Mouse (Mus musculus) kidney, postnatal 36 days (tissue): ENCODE results near the gene Gm4969.
"Not testable (repeated sequence)": the region's sequence is repeated elsewhere in the genome, so short reads cannot be mapped to it uniquely, and the experiment has no call there.

Experiments
- DNase-seq, 2 experiments: peaks; one replicate each; pipeline ENCODE4 v3.0.0; 2021 to 2022; ENCODE audit warnings: mixed read lengths in 2 of 2

The Gm4969 gene

DNA sequence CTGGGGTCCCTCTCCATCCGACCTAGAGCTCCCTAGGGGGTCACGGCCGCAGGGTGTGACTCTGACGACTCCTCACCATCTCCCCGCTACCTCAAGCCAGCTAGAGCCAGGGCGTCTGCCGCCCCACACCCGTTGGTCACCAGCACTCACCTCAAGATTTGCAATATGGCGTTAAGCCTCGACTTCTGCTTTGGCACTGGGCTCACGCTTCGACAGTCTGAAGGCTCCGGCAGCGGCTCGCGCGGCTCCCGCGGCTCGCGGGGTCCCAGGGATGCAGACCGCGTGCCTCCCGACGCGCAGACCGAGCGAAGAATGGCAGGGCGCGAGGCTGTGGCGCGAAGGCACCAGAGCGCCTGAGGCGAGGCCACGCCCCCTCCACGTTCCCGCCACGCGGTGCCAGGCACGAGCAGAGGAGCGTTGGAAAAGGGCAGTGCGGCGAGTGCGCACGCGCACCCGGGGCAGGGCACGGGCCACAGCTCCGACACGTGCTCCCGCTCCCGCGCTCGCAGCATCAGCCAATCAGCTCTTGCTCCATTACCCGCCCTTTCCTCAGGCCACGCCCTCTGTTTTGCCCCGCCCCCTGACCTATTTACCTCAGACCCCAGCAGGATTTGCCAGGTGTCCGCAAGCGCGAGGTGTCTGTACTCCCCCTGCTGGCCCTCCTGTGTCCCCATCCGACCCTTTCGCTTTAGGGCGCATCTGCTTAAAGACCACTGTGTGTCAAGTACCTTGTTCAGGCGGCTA lies at the start of gene Gm4969:
Gm4969 (minus strand) TSS at position 341 of the 744 bp plus-strand sequence.
- DNase-seq, result peak; percentile 62 to 72

DNA sequence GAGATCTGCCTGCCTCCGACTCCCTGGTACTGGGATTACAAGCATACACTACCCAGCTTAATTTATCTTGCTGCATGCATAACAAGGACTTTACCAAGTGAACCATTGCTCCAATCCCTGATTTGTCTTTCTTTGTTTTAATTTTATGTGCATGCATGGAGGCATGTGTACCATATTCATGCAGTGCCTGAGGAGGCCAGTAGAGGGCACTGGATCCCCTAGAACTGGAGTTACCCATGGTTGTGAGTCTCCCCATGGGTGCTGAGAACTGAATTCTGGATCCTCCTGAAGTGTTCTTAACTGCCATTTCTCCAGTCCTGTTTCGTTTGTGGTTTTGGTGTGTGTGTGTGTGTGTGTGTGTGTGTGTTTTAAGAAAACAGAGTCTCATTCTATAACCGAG lies 48.8 kb upstream of the Gm4969 start:
- no peak for DNase-seq

DNA sequence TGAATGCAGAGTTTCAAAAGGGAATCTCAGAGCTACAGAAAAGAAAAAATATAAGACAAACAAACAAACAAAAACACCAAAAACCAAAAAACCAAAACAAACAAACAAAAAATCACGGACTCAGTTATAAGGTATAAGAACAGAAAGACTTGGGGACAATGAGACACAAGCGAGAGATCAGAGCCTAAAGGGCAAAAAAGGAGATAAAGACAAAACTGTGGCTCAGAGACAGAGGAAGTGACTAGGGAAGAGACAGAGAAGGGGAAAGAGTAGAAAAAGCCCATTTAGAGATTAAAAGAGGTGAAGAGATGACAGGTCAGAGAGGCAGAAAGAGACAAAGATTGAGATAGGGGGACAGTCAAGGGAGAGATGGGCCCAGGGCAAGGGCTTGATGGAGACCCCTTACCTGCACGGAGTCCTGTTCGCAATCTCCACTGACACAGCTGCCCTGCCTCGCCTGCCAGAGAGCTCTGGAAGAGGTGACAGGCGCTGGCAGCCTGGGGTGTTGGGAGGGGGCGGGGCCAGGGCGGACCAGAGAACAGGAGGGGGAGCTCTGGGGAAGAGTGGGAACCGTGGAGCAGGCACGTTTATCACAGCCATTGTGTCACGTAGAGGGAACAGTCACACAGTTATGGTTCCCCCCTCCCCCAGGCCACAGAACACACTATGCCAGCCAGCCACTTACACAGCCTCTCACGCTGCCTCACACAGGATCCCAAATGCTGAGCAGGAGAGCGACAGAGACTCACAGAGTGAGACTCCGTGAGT lies 47.7 kb upstream of the Gm4969 start, which contains the start of gene Gipr:
Gipr (minus strand) TSS at position 472 of the 768 bp plus-strand sequence.
- no peak for DNase-seq

DNA sequence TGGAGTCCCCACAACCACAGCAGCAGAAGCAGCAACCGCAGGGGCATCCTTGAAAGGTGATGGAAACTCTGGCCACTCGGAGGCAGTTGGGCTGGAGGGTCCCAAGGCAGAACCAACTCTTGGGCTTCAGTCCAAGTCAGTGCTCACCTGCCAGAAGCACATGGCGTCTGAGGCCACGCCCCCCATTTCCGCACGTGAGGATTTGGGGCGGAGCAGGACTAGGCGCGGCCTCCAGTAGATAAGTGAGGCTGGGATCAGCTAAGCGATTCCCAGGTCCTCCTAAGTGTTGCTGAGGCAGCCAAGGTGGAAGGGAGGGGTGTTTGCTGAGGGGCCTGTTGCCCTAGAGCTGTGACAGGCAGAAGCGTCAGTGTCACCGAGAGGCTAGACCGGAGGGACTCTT lies 46.8 kb upstream of the Gm4969 start:
- DNase-seq, result no peak

DNA sequence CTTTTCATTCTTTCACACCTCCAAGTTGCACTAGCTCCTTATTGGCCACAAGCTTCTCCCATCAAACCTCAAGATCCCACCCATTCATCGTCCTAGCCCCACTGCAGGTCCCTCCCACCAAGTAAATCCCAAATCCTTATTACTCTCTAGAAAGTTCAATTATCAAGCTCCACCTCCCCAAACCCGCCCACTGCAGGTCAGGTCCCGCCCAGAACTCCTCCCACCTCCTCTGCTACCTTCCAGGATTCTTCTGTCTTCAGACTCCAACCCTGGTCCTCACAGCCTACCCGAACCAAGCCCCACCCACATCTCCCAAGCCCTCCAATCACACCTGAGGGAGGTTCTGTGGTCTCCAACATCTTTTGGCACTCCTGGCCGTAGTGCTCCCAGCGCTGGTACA lies 46.0 kb upstream of the Gm4969 start:
- peak; percentile 13 to 56 for DNase-seq

DNA sequence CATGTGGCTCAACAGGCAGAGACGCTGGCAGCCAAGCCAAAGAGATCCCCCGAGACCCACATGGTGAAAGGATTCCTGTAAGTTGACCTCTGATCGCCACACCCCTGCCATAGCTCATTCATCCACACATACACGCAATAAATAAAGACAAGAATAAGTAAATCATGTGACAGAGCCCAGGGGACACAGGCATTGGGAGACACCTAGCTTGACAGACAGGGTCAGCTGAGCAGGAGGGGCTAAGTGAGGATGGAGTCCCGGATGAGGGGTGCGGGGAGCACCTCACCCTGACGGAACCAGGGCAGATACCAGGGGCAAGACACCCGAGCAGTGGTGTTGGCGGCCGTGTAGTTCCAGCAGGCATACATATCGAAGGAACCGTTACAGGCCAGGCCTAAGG lies 45.6 kb upstream of the Gm4969 start:
- no peak for DNase-seq

DNA sequence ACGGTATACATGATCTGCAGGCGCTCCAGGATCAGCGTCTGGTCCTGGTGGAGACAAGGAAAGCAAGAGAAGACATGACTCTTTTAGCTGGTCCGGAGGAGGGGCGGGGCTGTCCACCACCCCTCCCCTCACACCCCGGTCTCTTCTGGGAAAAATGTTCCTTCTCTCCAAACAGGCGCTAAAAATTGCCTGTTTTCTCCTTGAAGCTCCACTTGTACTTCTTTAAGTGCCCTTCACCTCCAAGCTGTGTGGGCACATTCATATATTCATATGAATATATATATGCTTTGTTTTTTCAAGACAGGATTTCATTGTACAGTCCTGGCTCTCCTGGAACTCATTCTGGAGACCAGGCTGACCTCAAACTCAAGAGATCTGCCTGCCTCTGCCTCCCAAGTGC lies 44.8 kb upstream of the Gm4969 start:
- no peak for DNase-seq

DNA sequence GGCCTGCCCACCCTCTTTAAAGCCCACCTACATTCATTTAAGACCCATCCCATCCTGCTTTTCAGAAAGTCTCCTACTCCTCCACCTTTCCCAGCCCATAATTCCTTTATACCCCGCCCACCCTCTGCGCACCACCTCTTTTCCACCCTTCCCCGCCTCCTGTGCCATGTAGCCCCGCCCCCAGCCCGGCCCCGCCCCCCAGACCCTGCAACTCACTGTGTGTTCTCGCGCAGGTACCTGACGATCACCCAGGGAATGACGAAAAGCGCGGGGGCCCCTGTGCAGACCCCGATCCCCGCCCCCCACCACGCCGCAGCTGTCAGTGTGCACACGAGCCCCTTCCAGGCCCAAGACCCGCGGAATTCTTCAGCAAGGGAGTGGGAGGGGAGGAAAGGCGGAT lies 41.9 kb upstream of the Gm4969 start:
- DNase-seq, result peak; percentile 16 to 58

DNA sequence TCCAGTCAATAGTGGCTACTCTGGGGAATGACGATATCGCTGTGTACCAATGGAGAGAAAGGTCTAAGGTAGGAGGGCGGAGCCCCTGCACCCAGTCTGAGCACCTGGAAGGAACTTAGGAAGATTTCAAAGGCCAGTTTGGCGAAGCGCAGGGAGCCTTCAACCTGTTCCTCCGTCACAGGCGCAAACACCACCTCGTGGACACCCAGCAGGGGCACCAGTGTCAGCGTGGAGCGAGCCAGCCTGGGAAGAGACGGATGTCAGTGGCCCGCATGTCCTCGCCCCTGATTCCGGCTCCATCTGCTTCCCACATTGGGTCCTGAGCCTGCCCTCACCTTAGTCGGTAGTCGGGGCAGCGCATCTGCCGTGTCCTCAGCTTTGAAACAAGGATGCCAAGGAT lies 41.2 kb upstream of the Gm4969 start:
- DNase-seq, result no peak

DNA sequence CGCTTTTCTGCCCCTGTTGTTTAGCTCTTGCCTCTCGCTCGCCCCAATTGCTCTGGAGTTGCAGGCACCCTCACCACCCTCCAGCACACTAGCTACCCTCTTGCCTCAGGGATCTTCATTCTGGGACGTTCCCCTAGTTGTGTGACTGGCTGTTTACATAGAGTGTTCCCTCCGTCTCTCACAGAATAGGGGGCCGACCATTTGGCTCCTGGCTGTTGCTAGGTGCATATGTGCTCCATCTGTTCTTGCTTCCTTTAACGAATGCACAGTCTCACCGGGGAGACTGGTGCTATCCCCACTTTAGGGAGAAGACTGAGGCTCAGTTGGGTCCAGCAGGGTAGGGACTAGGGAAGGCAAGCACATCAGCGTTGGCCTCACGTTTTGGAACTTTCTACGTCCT lies 40.4 kb upstream of the Gm4969 start:
- DNase-seq, result no peak

DNA sequence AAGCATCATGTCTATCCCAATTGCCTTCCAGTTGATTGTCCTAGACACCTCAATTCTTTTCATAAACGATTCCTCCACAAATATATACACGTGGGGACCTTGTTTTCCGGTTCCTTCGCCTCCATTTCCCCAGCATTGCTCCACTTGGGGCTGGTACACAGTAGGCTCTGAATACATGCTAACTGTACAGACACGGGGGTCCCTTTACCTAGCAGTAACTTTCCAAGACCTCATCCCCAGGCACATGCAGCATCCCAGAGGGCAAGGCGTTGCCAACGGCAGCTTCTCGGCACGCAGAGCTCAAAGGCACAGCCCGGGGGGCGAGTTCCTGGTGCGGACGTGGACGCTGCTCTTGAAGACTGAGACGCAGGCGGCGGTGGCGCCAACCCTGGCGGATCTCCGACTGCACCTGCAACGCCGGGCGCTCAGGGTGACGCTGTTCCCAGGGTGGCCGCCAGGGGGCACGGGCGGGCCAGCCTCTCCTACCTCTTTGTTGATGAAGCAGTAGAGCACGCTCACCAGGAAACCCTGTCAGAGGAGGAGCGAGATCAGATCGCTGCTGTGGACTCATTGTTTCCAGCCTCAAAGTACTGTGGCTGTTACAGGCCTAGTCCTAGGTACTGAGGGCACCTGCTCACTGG lies 39.1 kb upstream of the Gm4969 start:
- peak; percentile 92 to 96 for DNase-seq

DNA sequence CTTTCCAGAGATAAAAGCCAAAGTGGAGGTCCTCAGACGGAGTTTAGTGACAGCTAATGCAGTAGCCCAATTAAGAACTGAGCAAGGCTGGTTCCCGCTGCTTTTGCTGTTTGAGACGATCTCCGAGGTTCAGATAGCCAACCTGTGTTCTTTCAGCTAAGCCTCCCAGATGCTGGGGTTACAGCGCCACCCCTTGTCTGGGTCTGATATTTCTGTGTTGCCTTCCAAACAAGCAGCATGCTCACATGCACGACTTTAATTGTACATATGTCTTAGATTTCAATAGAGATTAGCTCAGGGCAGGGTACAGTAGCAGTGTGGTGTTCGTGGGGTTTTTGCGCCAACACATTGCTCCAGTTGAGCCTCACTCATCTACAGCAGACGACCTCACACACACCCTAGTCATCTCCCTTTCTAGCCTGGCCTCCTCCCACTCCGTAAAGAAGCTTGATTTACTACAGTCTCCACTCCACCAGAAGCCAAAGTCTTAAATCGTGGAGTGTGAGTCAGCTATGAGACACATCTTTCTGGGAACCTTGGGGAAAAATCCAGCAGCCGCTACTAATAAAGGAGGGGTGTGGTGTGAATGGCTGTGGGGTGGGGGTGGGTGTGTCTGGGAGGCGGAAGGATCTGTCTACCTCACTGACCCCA lies 37.8 kb upstream of the Gm4969 start:
- peak in 1 of 2 experiments; percentile 43 for DNase-seq

DNA sequence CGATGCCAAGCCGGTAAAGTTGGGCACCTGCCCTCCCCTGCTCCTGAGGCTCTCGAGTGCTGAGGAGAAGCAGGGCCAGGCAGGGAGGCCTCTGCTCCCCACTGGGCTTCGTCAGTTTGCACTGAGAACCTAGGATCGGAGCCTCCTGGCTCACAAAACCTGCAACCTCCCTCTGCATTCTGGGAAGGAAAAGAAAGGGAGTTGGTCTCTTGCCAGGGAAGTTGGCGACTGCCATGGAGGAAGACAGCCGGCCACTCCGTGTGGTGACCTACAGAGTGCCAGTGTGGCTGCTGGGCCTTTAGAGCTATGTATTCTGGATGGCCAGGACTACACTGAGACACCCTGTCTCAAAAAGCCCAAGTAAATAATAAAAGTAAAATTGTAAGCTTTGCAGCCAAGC lies 36.6 kb upstream of the Gm4969 start:
- DNase-seq, result no peak

DNA sequence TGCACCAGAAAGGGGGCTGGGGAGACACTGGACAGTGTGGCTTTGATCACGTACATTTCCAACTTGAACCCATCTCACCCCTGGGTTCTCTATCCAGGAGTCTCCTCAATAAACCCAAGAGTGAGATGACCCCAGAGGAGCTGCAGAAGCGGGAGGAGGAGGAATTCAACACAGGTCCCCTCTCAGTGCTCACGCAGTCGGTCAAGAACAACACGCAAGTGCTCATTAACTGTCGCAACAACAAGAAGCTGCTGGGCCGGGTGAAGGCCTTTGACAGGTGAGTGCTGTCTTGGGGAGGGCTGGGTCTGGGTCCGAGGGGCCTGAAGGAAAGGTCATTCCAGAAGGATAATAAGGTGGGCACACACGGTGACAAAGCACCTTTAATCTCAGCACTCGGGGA lies 33.0 kb upstream of the Gm4969 start:
- not testable (repeated sequence) for DNase-seq

DNA sequence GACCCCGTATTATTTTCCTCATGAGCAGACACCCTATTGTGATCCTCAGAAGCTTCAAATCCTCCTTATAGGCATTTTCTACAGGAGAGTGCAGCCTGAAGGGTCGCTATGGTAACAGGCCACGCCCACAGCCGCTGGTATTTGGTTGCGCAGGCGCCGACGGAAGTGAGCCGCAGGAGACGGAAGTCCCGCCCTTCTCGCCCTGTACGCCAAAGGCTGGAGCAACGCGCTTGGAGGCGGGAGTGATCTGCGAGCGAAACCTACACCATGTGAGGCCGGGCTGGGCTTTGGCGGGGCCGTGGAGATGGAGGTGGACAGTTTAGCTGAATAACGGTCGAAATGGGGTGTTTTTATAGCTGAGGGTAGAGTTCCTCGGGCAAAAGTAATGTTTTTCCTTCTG lies 31.5 kb upstream of the Gm4969 start, which contains the start of gene Snrpd2:
Snrpd2 (plus strand) TSS at position 97 of the 400 bp plus-strand sequence.
- peak; percentile 98 to 100 for DNase-seq

DNA sequence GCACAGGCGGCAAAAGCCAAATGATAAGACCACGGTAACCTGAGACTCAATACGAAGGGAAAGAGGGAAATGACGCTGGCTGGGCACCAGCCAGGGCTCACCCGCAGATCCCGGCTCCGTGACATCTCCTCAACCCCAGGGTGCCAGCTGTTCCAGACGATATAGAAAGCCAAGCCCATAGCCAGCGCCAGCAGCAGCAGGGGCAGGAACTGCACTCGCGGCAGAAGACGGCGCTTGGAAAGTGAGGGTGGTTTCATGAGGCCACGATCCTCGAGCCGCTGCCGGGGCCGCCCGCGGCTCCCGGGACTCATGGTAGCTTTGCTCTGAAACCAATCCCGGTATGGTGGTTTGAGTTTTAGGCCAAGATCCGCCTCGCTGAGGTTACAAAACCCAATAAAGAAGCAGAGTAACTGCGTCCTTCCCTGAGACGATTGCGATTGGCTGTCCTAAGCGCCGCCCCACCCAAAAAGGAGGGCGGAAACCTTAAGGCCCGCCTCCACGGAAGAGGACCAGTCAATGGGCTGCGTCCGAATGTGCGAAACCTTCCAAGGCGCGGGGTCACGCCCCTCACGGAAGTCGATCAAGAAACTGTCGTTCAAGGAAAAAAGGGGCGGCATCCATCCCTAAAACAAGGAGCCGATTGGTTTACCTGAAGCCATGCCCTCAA lies 30.8 kb upstream of the Gm4969 start, which contains the start of gene Qpctl:
Qpctl (minus strand) TSS at position 417 of the 667 bp plus-strand sequence.
- DNase-seq, result peak; percentile 99 to 100

DNA sequence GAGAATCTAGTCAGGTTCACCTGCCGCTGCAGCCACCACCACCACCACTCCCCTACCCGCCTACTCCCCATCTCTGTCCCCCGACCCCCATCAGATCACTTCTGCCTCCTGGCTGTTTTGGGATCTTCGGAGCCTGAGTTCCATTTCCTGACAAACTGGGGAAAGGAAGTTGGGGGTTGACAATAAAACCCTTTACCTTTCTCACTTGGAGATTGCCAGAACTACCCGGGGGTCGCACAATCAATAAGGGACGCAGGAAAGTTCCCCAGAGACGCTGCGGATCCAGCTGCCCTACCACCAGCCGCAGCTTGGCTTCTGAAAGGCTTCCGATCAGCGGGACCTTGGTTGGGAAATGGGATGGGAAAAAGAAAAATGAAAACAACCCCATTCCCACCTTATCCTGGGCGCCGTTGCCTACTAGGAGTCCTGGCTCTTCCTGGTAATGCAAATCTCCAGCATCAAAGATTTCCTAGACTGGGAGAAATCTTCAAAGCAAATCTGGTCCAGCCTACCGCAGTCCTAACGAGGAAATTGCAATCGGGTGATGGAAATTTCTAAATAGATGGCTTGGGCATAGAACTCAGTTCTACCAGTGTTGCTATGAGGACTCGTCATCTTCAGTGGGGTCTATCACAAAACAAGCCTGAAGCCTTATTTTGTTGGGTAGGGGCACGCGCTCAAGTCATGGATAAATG lies 30.2 kb upstream of the Gm4969 start:
- no peak for DNase-seq

DNA sequence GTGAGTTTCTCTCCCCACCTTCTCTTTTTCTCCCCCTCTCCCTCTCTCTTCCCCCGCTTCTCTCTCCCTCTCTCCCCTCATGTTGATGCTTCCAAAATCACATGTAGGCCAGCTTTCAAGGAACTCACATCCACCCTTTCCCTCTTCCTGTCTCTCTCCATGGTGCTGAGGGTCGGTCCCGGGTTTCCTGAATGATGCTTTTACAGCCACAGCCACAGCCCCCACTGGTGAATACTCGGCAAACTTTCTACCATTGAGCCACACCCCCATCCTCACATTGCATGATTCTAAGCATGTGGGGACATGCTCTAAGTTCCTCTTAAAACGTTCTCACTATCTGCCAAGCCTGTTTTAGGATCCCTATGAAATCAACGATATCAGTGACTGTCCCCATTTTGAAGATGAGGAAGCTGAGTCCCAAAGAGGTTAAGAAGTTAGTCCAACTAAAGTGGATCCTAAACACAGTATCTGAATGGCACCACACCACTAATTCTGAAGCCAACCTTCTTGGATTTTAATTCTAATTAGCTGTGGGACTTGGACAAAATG lies 29.4 kb upstream of the Gm4969 start:
- no peak for DNase-seq

DNA sequence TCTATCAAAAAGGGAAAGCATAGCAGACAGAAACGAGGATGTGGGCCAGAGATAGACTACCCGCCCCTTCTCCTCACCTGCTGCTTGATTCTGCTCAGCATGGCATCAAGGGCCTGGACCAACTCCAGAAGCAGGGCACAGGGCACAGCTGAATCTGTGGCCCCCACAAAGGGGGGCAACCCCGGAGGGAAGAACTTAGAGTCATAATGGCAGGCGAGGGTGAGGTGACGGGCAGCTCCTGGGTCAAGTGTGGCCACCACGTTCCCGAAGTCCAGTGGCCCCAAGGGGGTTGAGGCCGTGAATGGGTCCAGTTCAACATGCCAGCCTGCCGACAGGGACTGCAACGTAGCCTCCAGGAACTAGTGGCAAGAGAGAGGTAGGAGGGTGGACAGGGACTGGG lies 28.6 kb upstream of the Gm4969 start:
- no peak for DNase-seq

DNA sequence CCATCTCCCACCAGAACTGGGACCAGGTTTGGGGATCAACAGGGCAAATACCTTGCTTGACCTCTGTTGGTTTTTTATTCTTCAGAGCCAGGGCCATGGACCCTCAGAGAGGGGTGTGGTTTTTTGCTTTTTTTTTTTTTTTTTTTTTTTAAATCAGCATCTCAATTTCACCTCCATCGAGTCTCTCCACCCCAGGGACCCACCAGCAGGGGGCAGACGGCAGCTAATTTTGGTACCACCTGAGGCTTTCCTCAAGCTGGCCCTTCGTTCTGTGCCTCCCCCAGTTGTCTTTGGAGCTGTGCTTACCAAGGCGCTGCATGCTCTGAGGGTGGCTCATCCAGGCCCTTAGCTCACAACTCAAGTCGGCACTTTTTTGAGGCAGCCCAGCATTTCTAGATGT lies 19.2 kb upstream of the Gm4969 start:
- DNase-seq, result peak; percentile 49 to 83

DNA sequence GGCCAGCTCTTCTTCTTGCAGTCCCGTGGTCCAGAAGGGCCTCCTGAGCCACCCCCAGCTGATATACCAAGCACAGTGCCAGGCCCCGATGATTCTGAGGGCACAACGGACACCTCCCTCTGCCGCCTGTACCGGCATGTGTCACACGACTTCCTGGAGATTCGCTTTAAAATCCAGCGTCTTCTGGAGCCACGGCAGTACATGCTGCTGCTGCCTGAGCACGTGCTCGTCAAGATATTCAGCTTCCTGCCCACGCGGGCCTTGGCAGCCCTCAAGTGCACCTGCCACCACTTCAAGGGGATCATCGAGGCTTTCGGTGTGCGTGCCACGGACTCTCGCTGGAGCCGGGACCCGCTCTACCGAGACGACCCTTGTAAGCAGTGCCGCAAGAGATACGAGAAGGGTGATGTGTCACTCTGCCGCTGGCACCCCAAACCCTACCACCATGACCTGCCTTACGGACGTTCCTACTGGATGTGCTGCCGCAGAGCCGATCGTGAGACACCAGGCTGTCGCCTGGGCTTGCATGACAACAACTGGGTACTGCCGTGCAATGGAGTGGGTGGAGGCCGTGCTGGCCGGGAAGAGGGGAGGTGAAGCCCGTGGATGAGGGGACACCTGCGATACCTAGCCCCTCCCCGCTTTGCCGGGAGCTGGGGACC lies 18.6 kb upstream of the Gm4969 start:
- DNase-seq, result no peak
